Mouse (Mus musculus): ENCODE measurements around the gene Cse1l. TPM values are rescaled to one million over a fixed set of nuclear protein-coding genes. Genes with fewer than 3 reads are reported as not detected.
A peak's percentile ranks its signal among the peaks of the same experiment; 100 is the strongest.

Cse1l gene
- total and polyA plus RNA-seq, 3 experiments = 15.8 to 41.2 (median 37.5) TPM

DNA sequence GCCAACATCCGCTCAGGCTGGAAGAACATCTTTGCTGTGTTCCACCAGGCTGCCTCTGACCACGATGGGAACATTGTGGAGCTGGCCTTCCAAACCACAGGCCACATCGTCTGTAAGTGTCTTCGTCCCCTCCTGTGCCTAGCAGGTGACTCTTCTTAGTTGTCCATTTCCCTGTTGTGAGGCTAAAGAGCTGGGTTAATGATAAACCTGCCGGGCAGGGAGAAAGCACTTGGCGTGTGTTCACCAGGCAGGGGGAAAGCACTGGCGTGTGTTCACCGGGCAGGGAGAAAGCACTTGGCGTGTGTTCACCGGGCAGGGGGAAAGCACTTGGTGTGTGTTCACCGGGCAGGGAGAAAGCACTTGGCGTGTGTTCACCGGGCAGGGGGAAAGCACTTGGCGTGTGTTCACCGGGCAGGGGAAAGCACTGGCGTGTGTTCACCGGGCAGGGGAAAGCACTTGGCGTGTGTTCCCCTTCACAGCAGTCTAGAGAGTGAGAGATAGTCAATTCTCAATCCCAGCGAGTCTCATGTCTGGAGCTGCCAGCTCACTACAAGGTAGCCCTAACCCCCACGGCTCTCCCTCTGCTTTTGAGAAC, 35.5 kb upstream of the Cse1l start:
- WGBS = 71% methylated on average over 20 of the region's 20 CpGs
- no peaks in the 10 kb centered on the region for H3K4me1 ChIP-seq (ENCODE audit: control insufficient read depth, insufficient read depth, low read length)
- H3K4me3 ChIP-seq = no peak overlapping the region
- no peak overlapping the region for H3K9ac ChIP-seq (ENCODE audit: low read depth, low read length)
- no peak overlapping the region for H3K27ac ChIP-seq
- H3K36me3 ChIP-seq (ENCODE audit: control insufficient read depth, insufficient read depth, low read length) = no peaks in the 10 kb centered on the region
- intact Hi-C loops (cut with DNase I) = no loop called here
- no peak for DNase-seq
- TF ChIP-seq POLR2A (IDR thresholded peaks at IDR 0.05; ENCODE audit: insufficient read depth, low read depth, low read length) = no peak
- TF ChIP-seq CTCF (IDR thresholded peaks at IDR 0.05) = no peak
- TF ChIP-seq EP300 (IDR thresholded peaks at IDR 0.05; ENCODE audit: insufficient read depth, low read depth, low read length) = no peak
- H3K79me2 ChIP-seq (replicated peaks; ENCODE audit: control insufficient read depth, insufficient read depth, low read length) = no peaks in the 10 kb centered on the region
- no peaks in the 10 kb centered on the region for H3K27me3 ChIP-seq (ENCODE audit: control insufficient read depth, insufficient read depth, low read length)

DNA sequence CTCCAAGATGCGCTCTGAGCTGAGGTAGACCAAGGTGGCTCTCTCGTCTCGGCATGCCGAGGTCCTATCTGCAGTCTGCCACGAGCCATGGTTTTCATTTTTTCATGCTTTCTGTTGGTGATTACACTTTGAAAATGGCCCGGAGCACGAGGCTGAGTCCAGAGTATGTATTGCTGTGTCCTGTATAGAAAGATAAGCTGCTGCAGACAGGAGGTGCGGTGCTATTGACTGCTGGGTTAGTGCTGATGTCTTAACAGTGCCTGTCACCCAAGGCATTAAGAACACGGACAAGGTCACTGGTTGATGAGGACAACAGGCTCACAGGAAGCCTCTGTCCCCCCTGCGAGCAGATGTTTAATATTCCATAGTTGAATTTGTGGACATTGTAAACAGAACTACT, 34.9 kb upstream of the Cse1l start:
- Histone ChIP-seq H3K27me3 (ENCODE audit: control insufficient read depth, insufficient read depth, low read length) (no peaks in the 10 kb centered on the region), H3K4me1 (ENCODE audit: control insufficient read depth, insufficient read depth, low read length) (no peaks in the 10 kb centered on the region), H3K9ac (ENCODE audit: low read depth, low read length) (no peak overlapping the region), H3K79me2 (replicated peaks; ENCODE audit: control insufficient read depth, insufficient read depth, low read length) (no peaks in the 10 kb centered on the region), H3K27ac (no peak overlapping the region), H3K36me3 (ENCODE audit: control insufficient read depth, insufficient read depth, low read length) (no peaks in the 10 kb centered on the region), H3K4me3 (no peak overlapping the region)
- intact Hi-C loops (cut with DNase I) = no loop called here
- TF ChIP-seq EP300 (IDR thresholded peaks at IDR 0.05; ENCODE audit: insufficient read depth, low read depth, low read length) (no peak), CTCF (IDR thresholded peaks at IDR 0.05) (no peak), POLR2A (IDR thresholded peaks at IDR 0.05; ENCODE audit: insufficient read depth, low read depth, low read length) (no peak)
- WGBS = 44% methylated on average over 10 of the region's 10 CpGs
- no peak for DNase-seq

DNA sequence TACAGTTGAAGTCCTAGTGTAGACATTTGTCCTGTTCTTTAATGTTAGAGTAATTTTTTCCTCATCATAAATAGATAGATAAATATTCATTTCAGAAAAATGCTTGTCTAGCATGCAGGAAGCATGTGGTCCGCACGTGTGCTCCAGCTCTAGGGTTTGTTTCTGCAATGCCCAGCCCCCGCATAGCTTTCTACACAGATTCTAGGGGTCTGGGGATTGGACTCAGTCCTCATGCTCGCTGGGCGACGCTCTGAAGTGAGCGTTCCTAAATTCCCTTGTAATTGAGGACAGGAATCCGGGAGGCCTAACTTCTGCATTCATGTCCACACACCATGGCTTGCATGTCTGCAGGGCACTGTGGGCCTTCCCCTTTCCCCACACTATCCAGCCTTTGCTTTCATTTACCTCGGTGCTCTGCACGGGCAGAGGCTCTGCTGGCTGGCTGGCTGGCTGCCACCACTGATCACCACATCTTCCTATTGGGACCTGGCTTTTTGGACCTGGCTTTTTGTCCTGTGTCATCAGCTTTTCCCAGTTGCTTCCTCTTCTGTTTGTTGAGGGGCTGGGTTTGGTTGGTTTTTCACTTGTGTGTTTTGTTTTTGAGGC, 31.1 kb upstream of the Cse1l start:
- no peaks in the 10 kb centered on the region for H3K4me1 ChIP-seq (ENCODE audit: control insufficient read depth, insufficient read depth, low read length)
- TF ChIP-seq CTCF (IDR thresholded peaks at IDR 0.05) (no peak), POLR2A (IDR thresholded peaks at IDR 0.05; ENCODE audit: insufficient read depth, low read depth, low read length) (no peak), EP300 (IDR thresholded peaks at IDR 0.05; ENCODE audit: insufficient read depth, low read depth, low read length) (no peak)
- no peaks in the 10 kb centered on the region for H3K79me2 ChIP-seq (replicated peaks; ENCODE audit: control insufficient read depth, insufficient read depth, low read length)
- 75% methylated on average over 10 of the region's 10 CpGs for WGBS
- H3K27ac ChIP-seq = no peak overlapping the region
- H3K36me3 ChIP-seq (ENCODE audit: control insufficient read depth, insufficient read depth, low read length) = no peaks in the 10 kb centered on the region; the same call in 1 of the 2 replicates
- H3K9ac ChIP-seq (ENCODE audit: low read depth, low read length) = no peak overlapping the region
- peak in 1 of 2 experiments; percentile 28 for DNase-seq
- intact Hi-C loops (cut with DNase I) = no loop called here
- no peak overlapping the region for H3K4me3 ChIP-seq
- no peaks in the 10 kb centered on the region for H3K27me3 ChIP-seq (ENCODE audit: control insufficient read depth, insufficient read depth, low read length)

DNA sequence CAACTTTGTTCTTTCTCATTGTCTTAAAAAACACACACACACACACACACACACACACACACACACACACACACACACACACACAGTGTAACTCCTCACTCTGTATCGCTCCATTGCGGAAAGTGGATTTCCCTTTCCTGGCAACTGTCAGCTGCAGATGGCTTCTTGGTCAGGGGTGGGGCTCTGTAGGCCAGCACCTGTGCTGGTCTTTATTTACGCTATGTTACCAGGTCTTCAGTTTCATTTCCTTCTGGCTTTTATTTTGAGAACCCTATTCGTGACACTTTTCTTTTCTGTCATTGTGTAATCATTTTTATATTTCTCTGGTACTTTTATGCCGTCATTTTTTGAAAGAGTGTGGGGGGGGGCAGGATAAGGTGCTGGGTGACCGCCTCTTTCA, 30.3 kb upstream of the Cse1l start:
- intact Hi-C loops (cut with DNase I) = no loop called here
- Histone ChIP-seq H3K4me3 (no peak overlapping the region), H3K36me3 (ENCODE audit: control insufficient read depth, insufficient read depth, low read length) (no peaks in the 10 kb centered on the region; the same call in 1 of the 2 replicates), H3K27me3 (ENCODE audit: control insufficient read depth, insufficient read depth, low read length) (no peaks in the 10 kb centered on the region), H3K79me2 (replicated peaks; ENCODE audit: control insufficient read depth, insufficient read depth, low read length) (no peaks in the 10 kb centered on the region), H3K9ac (ENCODE audit: low read depth, low read length) (no peak overlapping the region), H3K27ac (no peak overlapping the region), H3K4me1 (ENCODE audit: control insufficient read depth, insufficient read depth, low read length) (no peaks in the 10 kb centered on the region)
- DNase-seq = peak in 1 of 2 experiments; percentile 11
- WGBS = 60% methylated on average over 6 of the region's 6 CpGs
- no peak for TF ChIP-seq POLR2A (IDR thresholded peaks at IDR 0.05; ENCODE audit: insufficient read depth, low read depth, low read length)
- TF ChIP-seq EP300 (IDR thresholded peaks at IDR 0.05; ENCODE audit: insufficient read depth, low read depth, low read length) = no peak
- TF ChIP-seq CTCF (IDR thresholded peaks at IDR 0.05) = no peak

DNA sequence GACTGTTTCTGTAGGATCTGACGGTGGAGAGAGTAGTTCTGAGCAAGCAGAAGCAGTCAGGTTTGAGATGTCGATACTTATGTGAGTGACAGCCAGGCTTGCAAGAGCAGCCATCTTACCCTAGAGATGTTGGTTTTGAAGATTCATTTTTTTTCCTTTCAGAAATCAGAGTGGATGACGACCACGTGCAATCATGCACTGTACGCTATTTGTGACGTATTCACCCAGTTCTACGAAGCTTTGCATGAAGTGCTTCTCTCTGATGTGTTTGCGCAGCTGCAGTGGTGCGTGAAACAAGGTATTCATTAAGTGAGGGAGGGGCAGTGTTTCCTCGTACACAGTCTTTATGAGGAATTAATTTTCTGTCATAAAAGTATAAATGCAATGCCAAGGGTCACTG, 29.5 kb upstream of the Cse1l start:
- no peak for TF ChIP-seq EP300 (IDR thresholded peaks at IDR 0.05; ENCODE audit: insufficient read depth, low read depth, low read length)
- no peak for TF ChIP-seq CTCF (IDR thresholded peaks at IDR 0.05)
- no peak for TF ChIP-seq POLR2A (IDR thresholded peaks at IDR 0.05; ENCODE audit: insufficient read depth, low read depth, low read length)
- H3K79me2 ChIP-seq (replicated peaks; ENCODE audit: control insufficient read depth, insufficient read depth, low read length) = no peaks in the 10 kb centered on the region
- no peaks in the 10 kb centered on the region; the same call in 1 of the 2 replicates for H3K36me3 ChIP-seq (ENCODE audit: control insufficient read depth, insufficient read depth, low read length)
- 94% methylated on average over 10 of the region's 10 CpGs for WGBS
- no peak overlapping the region for H3K9ac ChIP-seq (ENCODE audit: low read depth, low read length)
- no peaks in the 10 kb centered on the region for H3K4me1 ChIP-seq (ENCODE audit: control insufficient read depth, insufficient read depth, low read length)
- no peak overlapping the region for H3K27ac ChIP-seq
- no peak for DNase-seq
- no peak overlapping the region for H3K4me3 ChIP-seq
- intact Hi-C loops (cut with DNase I) = no loop called here
- no peaks in the 10 kb centered on the region for H3K27me3 ChIP-seq (ENCODE audit: control insufficient read depth, insufficient read depth, low read length)

DNA sequence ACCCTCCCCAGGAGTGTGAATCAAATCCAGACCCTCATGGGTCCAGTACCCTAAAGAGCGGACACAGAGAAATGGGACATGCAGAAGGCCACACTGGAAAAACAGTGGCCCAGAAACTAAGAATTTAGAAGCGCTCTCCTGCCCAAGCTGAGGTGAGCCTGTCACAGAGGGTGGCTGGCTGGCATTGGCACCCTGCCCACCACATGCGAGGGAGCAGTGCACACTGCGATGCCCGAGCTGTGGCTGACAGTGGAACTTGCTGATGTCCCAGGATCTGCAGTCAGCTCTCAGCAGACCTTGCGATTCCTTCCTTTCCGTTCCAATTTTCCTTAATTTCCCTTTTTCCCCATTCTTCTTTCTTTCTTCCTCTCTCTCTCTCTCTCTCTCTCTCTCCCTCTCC, 20.8 kb upstream of the Cse1l start:
- TF ChIP-seq POLR2A (IDR thresholded peaks at IDR 0.05; ENCODE audit: insufficient read depth, low read depth, low read length) (no peak), EP300 (IDR thresholded peaks at IDR 0.05; ENCODE audit: insufficient read depth, low read depth, low read length) (no peak), CTCF (IDR thresholded peaks at IDR 0.05) (no peak)
- Histone ChIP-seq H3K27ac (no peak overlapping the region), H3K9ac (ENCODE audit: low read depth, low read length) (no peak overlapping the region), H3K79me2 (replicated peaks; ENCODE audit: control insufficient read depth, insufficient read depth, low read length) (no peaks in the 10 kb centered on the region), H3K4me1 (ENCODE audit: control insufficient read depth, insufficient read depth, low read length) (no peaks in the 10 kb centered on the region), H3K36me3 (ENCODE audit: control insufficient read depth, insufficient read depth, low read length) (no peaks in the 10 kb centered on the region), H3K27me3 (ENCODE audit: control insufficient read depth, insufficient read depth, low read length) (no peaks in the 10 kb centered on the region), H3K4me3 (no peak overlapping the region)
- peak in 1 of 2 experiments; percentile 13 for DNase-seq
- intact Hi-C loops (cut with DNase I) = no loop called here
- WGBS = 73% methylated on average over 7 of the region's 7 CpGs
